Mouse (Mus musculus) E14TG2a.4 (cell line): Measurements from ENCODE around the gene Ctla4.

Experiments
- CTCF ChIP-seq: conservative IDR thresholded peaks from 2 replicates; pipeline ENCODE4 v1.5.1; 2014; ENCODE audit warnings: low read length
- NANOG ChIP-seq: IDR thresholded peaks from 2 replicates; pipeline ENCODE4 v1.6.1; 2014; ENCODE audit warnings: borderline replicate concordance, low read length, mixed read lengths

DNA sequence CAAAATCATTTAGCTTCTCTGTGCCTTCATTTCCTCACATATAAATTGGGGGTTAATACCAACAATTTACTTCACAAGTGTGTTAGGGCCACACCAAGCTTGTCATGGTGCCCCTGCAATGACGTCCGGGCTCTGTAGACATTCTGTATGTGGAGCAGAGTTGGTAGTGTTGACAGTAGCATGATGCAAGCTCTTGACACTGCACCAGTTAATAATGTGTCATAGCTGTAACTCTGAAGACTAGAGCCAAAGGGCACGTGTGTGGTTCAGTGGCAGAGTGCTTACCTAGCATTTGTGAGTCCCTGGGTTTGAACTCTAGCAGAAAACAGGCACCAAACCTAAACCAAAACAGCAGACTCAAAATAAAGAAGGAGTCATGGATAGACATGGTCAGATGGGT lies 27.0 kb upstream of the Ctla4 start:
- TF ChIP-seq CTCF (no peak), NANOG (no peak)
